Mouse (Mus musculus): ENCODE results near the gene Txlng.

The Txlng gene

GRCm38 (mm10) chrX:162760115-162760942 is 68.9 kb downstream of the Txlng start, which contains the start of gene Rbbp7:
Gene Rbbp7 (plus strand): TSS chrX:162760402.
- DNase-seq (ENCODE audit: low read depth, low spot score) = peak; percentile 89

GRCm38 (mm10) chrX:162759251-162760114 is 69.8 kb downstream of the Txlng start:
- DNase-seq (ENCODE audit: low read depth, low spot score) = peak; percentile 46

GRCm38 (mm10) chrX:162756058-162756457 is 73.2 kb downstream of the Txlng start:
- DNase-seq (ENCODE audit: low read depth, low spot score) = no peak

DNA sequence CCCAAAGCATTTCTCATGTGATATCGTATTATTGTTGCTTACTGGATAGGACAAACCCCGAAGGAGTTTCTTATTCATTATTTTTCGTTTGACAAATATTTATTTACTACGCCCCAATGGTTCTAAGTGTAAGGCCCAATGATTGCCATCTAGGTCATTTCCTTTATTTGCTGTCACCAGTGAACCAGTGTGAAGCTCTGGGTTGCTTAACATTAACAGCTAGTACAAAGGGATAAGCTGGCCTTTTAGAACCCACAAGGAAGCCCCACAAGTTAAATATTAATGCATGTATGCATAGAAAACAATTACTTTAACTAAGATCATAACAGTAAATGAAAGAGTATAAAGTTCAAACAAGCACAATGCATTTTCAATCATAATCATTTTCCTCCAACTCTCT is 74.9 kb downstream of the Txlng start:
- no peak for DNase-seq (ENCODE audit: low read depth, low spot score)

- DNase-seq (ENCODE audit: low read depth, low spot score) = no peak
These were observed 76.8 kb downstream of the Txlng start for GRCm38 (mm10) chrX:162752418-162752817.

GRCm38 (mm10) chrX:162748696-162749420 is 80.4 kb downstream of the Txlng start:
- no peak for DNase-seq (ENCODE audit: low read depth, low spot score)

DNA sequence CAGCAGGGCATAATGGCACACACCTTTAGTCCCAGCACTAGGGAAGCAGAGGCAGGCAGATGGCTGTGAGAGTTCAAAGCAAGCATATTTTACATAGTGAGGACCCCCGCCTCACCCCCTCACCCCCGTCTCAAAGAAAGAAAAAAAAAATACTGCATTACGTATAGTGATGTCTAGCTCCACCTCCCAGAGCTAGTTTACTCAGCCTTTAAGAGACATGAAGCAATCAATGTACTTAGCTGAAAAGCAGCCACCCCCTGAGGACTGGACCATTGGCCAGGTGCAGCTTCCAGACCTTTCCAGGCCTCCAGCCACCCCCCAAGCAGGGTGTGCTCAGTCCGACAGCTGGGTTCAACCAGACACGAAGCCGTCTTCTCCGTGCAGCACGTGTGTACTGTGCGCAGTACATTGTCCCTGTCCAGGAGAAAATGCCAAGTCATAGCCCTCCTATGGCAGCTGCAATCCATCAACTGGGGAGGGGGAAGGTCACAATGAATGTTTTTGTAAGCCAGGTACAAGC is 93.1 kb downstream of the Txlng start:
- DNase-seq (ENCODE audit: low read depth, low spot score) = peak; percentile 25

DNA sequence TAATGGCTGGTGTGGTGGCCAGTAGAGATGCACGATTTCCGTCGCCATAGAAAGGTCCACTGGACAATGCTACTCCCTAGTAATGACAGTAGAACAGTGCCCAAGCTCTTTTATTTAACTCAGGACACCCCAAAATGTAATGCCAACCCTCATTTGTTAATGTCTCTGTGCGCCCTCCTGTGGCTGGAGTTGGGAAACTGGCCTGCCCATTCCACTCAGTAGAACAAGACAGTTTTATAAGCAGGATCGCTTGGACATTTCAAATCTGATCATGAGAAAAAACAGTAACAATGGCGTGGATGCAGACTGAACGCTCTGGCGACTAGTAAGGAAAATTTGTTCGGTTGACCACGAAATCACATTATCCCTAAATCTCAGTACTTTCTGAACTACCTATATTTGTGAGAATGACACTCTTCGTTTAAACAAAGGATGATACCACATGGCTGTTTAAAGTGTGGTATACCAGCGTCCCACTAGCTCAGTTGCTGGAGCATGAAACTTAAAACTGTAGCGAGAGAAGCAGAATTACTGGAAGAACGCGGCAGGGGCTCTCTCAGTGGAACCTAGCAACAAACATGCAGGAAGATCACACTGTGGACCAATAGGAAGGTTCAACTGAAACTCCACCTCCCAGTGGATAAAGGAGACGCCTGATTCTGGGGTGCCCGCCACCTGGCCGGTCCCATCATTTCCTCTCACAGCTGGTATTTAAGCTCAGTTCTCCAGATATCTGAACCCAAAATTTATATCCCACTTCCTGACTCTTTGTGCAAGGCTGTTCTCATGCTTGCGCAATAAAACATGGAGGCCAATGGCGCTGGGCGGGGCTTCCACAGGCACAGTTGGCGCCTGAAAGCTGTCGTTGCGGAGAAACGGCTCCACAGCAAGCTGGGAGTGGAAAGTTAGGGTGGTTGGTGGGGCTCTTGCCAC is 94.0 kb downstream of the Txlng start:
- peak; percentile 51 for DNase-seq (ENCODE audit: low read depth, low spot score)

GRCm38 (mm10) chrX:162730031-162730430 is 99.2 kb downstream of the Txlng start:
- no peak for DNase-seq (ENCODE audit: low read depth, low spot score)
